Mouse (Mus musculus): ENCODE results near the gene D5Ertd577e. TPM values are rescaled to one million over a fixed set of nuclear protein-coding genes. Genes with fewer than 3 reads are reported as not detected.
"Not testable (repeated sequence)": the region's sequence is repeated elsewhere in the genome, so short reads cannot be mapped to it uniquely, and the experiment has no call there.

Gene D5Ertd577e
- total RNA-seq (2015) (not detected in 2 replicates), total RNA-seq (2017) (not detected in 2 replicates)

DNA sequence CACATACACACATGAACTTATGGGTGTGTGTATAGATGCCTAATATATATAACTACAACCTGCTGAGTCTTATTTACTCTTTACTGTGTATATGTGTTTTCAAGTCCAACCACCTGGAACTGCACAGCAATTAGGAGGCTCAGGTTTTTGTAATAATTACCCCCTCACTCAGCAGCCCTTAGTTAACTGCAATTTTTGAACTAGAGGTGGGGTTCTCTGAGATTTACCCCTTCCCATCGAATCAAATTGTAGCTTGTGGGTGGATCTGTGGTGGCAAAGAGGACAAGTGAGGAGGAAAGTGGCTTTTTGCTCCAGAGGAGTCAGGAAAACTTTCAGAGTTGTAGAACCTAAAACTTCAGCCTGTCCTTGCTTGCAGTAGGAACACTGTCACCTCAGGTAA lies at the start of gene D5Ertd577e:
Gene D5Ertd577e (plus strand): TSS at position 301 of the 400 bp plus-strand sequence.
- ATAC-seq (ENCODE audit: poor library complexity, severe bottlenecking): not testable (repeated sequence)

DNA sequence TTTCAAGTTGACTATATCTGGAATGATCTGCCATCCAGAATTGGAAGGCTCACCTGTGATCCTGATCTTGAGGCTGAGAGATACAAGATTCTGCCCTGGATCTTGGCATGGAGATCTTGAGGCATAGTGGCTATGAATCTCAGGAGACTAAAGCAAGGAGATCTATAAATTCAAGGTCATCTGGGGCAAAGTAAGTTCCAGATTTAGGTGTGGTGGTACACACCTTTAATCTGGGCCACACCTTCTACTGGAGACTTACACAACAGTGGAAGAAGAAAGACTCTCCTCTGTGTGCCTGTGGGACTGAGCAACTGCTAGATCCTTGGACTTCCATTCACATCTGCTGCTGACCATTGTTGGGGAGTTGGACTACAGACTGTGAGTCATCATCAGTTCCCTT lies 53.9 kb downstream of the D5Ertd577e start, which contains the start of gene Gm3286:
Gene Gm3286 (plus strand): TSS at position 301 of the 400 bp plus-strand sequence.
- ATAC-seq (ENCODE audit: poor library complexity, severe bottlenecking): not testable (repeated sequence)

Other genes starting within 250 kb of the D5Ertd577e start
- gene Gm10424, start 184.0 kb upstream of the D5Ertd577e start, total RNA-seq (2015): not detected in 2 replicates
- gene Gm10424, start 184.0 kb upstream of the D5Ertd577e start, total RNA-seq (2017): not detected in 2 replicates
- not detected in 2 replicates for gene Gm3259, start 150.9 kb upstream of the D5Ertd577e start, total RNA-seq (2015)
- not detected in 2 replicates for gene Gm3259, start 150.9 kb upstream of the D5Ertd577e start, total RNA-seq (2017)
- gene Gm3286, start 54.0 kb downstream of the D5Ertd577e start, total RNA-seq (2015): not detected in 2 replicates
- not detected in 2 replicates for gene Gm3286, start 54.0 kb downstream of the D5Ertd577e start, total RNA-seq (2017)
- not detected in 2 replicates for gene Gm7971, start 138.1 kb downstream of the D5Ertd577e start, total RNA-seq (2015)
- not detected in 2 replicates for gene Gm7971, start 138.1 kb downstream of the D5Ertd577e start, total RNA-seq (2017)

Data from megakaryocyte, adult 5-6 weeks (primary cell).